Mouse (Mus musculus) liver, embryonic 14.5 days (tissue): ENCODE data around the gene Spred1. TPM values are rescaled to one million over a fixed set of nuclear protein-coding genes. Genes with fewer than 3 reads are reported as not detected.
"Not testable (repeated sequence)": the region's sequence is repeated elsewhere in the genome, so short reads cannot be mapped to it uniquely, and the experiment has no call there.

Source experiments
- ATAC-seq: fragments of 200-750 bp; cut with Nextera tagmentation; 2 replicates; pipeline ENCODE4 v1.8.0; 2017; ENCODE audit warnings: moderate number of reproducible peaks, mild to moderate bottlenecking, moderate library complexity; ENCODE audit not compliant: insufficient read depth
- DNase-seq, 3 experiments: peaks; one replicate each; pipeline ENCODE4 v3.0.0-alpha.2; 2012 to 2013; ENCODE audit warnings: low read depth in 3 of 3, low spot score in 3 of 3
- H3K27ac ChIP-seq: fragments of 300-500 bp; sonication (generic); 2 replicates; pipeline ENCODE4 v1.5.1; 2014; ENCODE audit warnings: moderate library complexity, mild to moderate bottlenecking, control low read depth, inconsistent platforms
- H3K27me3 ChIP-seq: fragments of 300-500 bp; sonication (generic); 2 replicates; pipeline ENCODE4 v1.6.1; 2014; ENCODE audit warnings: mild to moderate bottlenecking, low read length, moderate library complexity; ENCODE audit not compliant: control insufficient read depth, insufficient read depth
- H3K36me3 ChIP-seq: fragments of 300-500 bp; sonication (generic); replicated peaks from 2 replicates; pipeline ENCODE4 v1.6.1; 2014; ENCODE audit warnings: low read depth; ENCODE audit not compliant: control insufficient read depth, insufficient read depth
- H3K4me1 ChIP-seq, 2 experiments: fragments of 200-500 bp in 1 of 2; fragments of 300-500 bp in 1 of 2; sonication (generic) in 1 of 2; replicated peaks; 2 replicates each; pipeline ENCODE4 v1.6.1; 2012 to 2014; ENCODE audit warnings: antibody characterized with exemption in 1 of 2, inconsistent platforms in 1 of 2, low read length in 1 of 2; ENCODE audit not compliant: control insufficient read depth in 2 of 2, insufficient read depth in 2 of 2
- H3K4me2 ChIP-seq: fragments of 300-500 bp; sonication (generic); 2 replicates; pipeline ENCODE4 v1.6.1; 2014; ENCODE audit warnings: low read depth, mild to moderate bottlenecking, control low read depth, moderate library complexity
- H3K4me3 ChIP-seq, 2 experiments: fragments of 200-500 bp in 1 of 2; fragments of 300-500 bp in 1 of 2; sonication (generic) in 1 of 2; 2 replicates each; pipeline ENCODE4 v1.5.1; 2012 to 2014; ENCODE audit warnings: low read depth in 2 of 2, low read length in 2 of 2, mild to moderate bottlenecking in 2 of 2, control low read depth in 1 of 2, inconsistent platforms in 1 of 2, moderate library complexity in 1 of 2; ENCODE audit not compliant: insufficient read depth in 1 of 2
- H3K9ac ChIP-seq: fragments of 300-500 bp; sonication (generic); replicated peaks from 2 replicates; pipeline ENCODE4 v1.6.1; 2014; ENCODE audit warnings: mild to moderate bottlenecking, control low read depth, moderate library complexity
- H3K9me3 ChIP-seq: fragments of 300-500 bp; sonication (generic); 2 replicates; pipeline ENCODE4 v1.6.1; 2016; ENCODE audit warnings: low read length, mixed read lengths; ENCODE audit not compliant: control insufficient read depth
- CTCF ChIP-seq: IDR thresholded peaks from 2 replicates; pipeline ENCODE4 v1.5.1; 2016; ENCODE audit warnings: antibody characterized with exemption, low read depth, control low read depth
- EP300 ChIP-seq: IDR thresholded peaks from 2 replicates; pipeline ENCODE4 v1.6.1; 2016; ENCODE audit warnings: antibody characterized with exemption, low read depth
- WGBS: fragments of 180-500 bp; shearing (Covaris S2); extraction: QIAGEN DNeasy Blood & Tissue Kit; methylation state at CpG from one replicate; pipeline ENCODE4 v1.1.7; 2014; ENCODE audit not compliant: insufficient replicate concordance; 5-methylcytosine and 5-hydroxymethylcytosine counted together
- polyA plus RNA-seq, 2 experiments: library from polyadenylated mRNA; depleted of rRNA in 1 of 2; stranded (reverse) in 1 of 2; unstranded in 1 of 2; fragments of >200 nt; fragmentation: Nextera tagmentation in 1 of 2; extraction: Ambion mirVana in 1 of 2; gene quantifications; 2 replicates each; pipeline versions ENCODE4 v1.2.1 to v1.2.3; 2012 to 2014

Spred1 gene
- polyA plus RNA-seq, 2 experiments = 2.4 to 2.7 TPM

GRCm38 (mm10) chr2:117122701-117123337 is 1.6 kb downstream of the Spred1 start:
- Histone ChIP-seq H3K9ac (peak overlapping the region; percentile 77), H3K27ac (no peak overlapping the region), H3K4me3 (peak overlapping the region; percentile 81 to 90), H3K9me3 (no peaks in the 10 kb centered on the region), H3K36me3 (no peaks in the 10 kb centered on the region), H3K4me2 (peak overlapping the region; percentile 92), H3K4me1 (peaks cover 0 to 9% of the 10 kb centered on the region in 2 experiments; a peak in 3 of 4 replicates), H3K27me3 (no peaks in the 10 kb centered on the region)
- WGBS = 2% methylated on average over 17 of the region's 17 CpGs
- no peak for TF ChIP-seq EP300
- TF ChIP-seq CTCF = no peak
- ATAC-seq (peak; percentile 66), DNase-seq (peak; percentile 61 to 73 (median 65))

GRCm38 (mm10) chr2:117123701-117124100 is 2.5 kb downstream of the Spred1 start:
- no peaks in the 10 kb centered on the region for H3K9me3 ChIP-seq
- H3K9ac ChIP-seq = no peak overlapping the region
- no peak overlapping the region for H3K27ac ChIP-seq
- DNase-seq (no peak), ATAC-seq (no peak)
- H3K36me3 ChIP-seq = no peaks in the 10 kb centered on the region
- WGBS = 35% methylated on average over 3 of the region's 3 CpGs
- peaks cover 0 to 9% of the 10 kb centered on the region in 2 experiments; a peak in 3 of 4 replicates for H3K4me1 ChIP-seq
- peak overlapping the region; percentile 33 for H3K4me2 ChIP-seq
- no peak overlapping the region for H3K4me3 ChIP-seq
- TF ChIP-seq CTCF = no peak
- no peak for TF ChIP-seq EP300
- no peaks in the 10 kb centered on the region for H3K27me3 ChIP-seq

GRCm38 (mm10) chr2:117124839-117125238 is 3.7 kb downstream of the Spred1 start:
- 51% methylated on average over 2 of the region's 2 CpGs for WGBS
- DNase-seq = no peak
- H3K4me3 ChIP-seq = no peak overlapping the region
- no peaks in the 10 kb centered on the region for H3K9me3 ChIP-seq
- no peak for ATAC-seq
- TF ChIP-seq CTCF = no peak
- TF ChIP-seq EP300 = no peak
- no peak overlapping the region for H3K9ac ChIP-seq
- no peaks in the 10 kb centered on the region for H3K27me3 ChIP-seq
- H3K4me1 ChIP-seq = peaks cover 0 to 7% of the 10 kb centered on the region in 2 experiments; a peak in 3 of 4 replicates
- H3K27ac ChIP-seq = no peak overlapping the region
- H3K36me3 ChIP-seq = no peaks in the 10 kb centered on the region
- H3K4me2 ChIP-seq = no peak overlapping the region

GRCm38 (mm10) chr2:117129156-117129555 is 8.0 kb downstream of the Spred1 start:
- no peak for ATAC-seq
- Histone ChIP-seq H3K27me3 (no peaks in the 10 kb centered on the region), H3K27ac (no peak overlapping the region), H3K9me3 (no peaks in the 10 kb centered on the region), H3K9ac (no peak overlapping the region), H3K4me3 (no peak overlapping the region), H3K4me1 (peaks cover 0 to 2% of the 10 kb centered on the region in 2 experiments; a peak in 1 of 4 replicates), H3K36me3 (no peaks in the 10 kb centered on the region), H3K4me2 (no peak overlapping the region)
- DNase-seq = peak in 1 of 3 experiments; percentile 10
- TF ChIP-seq CTCF (no peak), EP300 (no peak)
- 48% methylated on average over 2 of the region's 2 CpGs for WGBS

- not testable (repeated sequence) for H3K4me3 ChIP-seq, H3K36me3 ChIP-seq, H3K9ac ChIP-seq, H3K4me2 ChIP-seq, H3K9me3 ChIP-seq, H3K4me1 ChIP-seq, DNase-seq, ATAC-seq, H3K27ac ChIP-seq, H3K27me3 ChIP-seq
- WGBS = 70% methylated on average over 7 of the region's 7 CpGs
Measured at GRCm38 (mm10) chr2:117131041-117131440, 9.9 kb downstream of the Spred1 start.
